Mouse (Mus musculus) monocyte, adult 2 months (primary cell): ENCODE measurements around the gene Spp1.

ENCODE experiments used
- DNase-seq, 2 experiments: peaks; one replicate each; pipeline ENCODE4 v3.0.0; 2022; ENCODE audit warnings: low spot score in 2 of 2, low read depth in 1 of 2

Gene Spp1

GRCm38 (mm10) chr5:104434835-104435301, at the start of gene Spp1:
Gene Spp1, plus strand, starts transcription at chr5:104435118.
- no peak for DNase-seq

GRCm38 (mm10) chr5:104385521-104385920, 49.4 kb upstream of the Spp1 start:
- no peak for DNase-seq

- no peak for DNase-seq
Measured at GRCm38 (mm10) chr5:104386908-104387307, 48.0 kb upstream of the Spp1 start.

- no peak for DNase-seq
Measured at GRCm38 (mm10) chr5:104390962-104391361, 44.0 kb upstream of the Spp1 start.

- no peak for DNase-seq
Measured at GRCm38 (mm10) chr5:104392784-104393183, 42.1 kb upstream of the Spp1 start.

- DNase-seq = no peak
Measured at GRCm38 (mm10) chr5:104396286-104396685, 38.6 kb upstream of the Spp1 start.

- DNase-seq = no peak
Measured at GRCm38 (mm10) chr5:104398001-104398400, 36.9 kb upstream of the Spp1 start.

GRCm38 (mm10) chr5:104399291-104399950, 35.5 kb upstream of the Spp1 start:
- DNase-seq = no peak

- no peak for DNase-seq
Measured at GRCm38 (mm10) chr5:104399970-104400369, 34.9 kb upstream of the Spp1 start.

- DNase-seq = no peak
Measured at GRCm38 (mm10) chr5:104402651-104403050, 32.3 kb upstream of the Spp1 start.

GRCm38 (mm10) chr5:104403351-104403750, 31.6 kb upstream of the Spp1 start:
- no peak for DNase-seq

GRCm38 (mm10) chr5:104404551-104404950, 30.4 kb upstream of the Spp1 start:
- DNase-seq = no peak

GRCm38 (mm10) chr5:104405051-104405450, 29.9 kb upstream of the Spp1 start:
- no peak for DNase-seq

- DNase-seq = no peak
Measured at GRCm38 (mm10) chr5:104406756-104407155, 28.2 kb upstream of the Spp1 start.

GRCm38 (mm10) chr5:104407541-104408231, 27.2 kb upstream of the Spp1 start:
- DNase-seq = no peak

- no peak for DNase-seq
Measured at GRCm38 (mm10) chr5:104408549-104408948, 26.4 kb upstream of the Spp1 start.

GRCm38 (mm10) chr5:104415999-104416398, 18.9 kb upstream of the Spp1 start:
- DNase-seq = no peak

GRCm38 (mm10) chr5:104417028-104417427, 17.9 kb upstream of the Spp1 start:
- DNase-seq = no peak

GRCm38 (mm10) chr5:104417721-104418120, 17.2 kb upstream of the Spp1 start:
- DNase-seq = no peak

- no peak for DNase-seq
Measured at GRCm38 (mm10) chr5:104422039-104422438, 12.9 kb upstream of the Spp1 start.

- no peak for DNase-seq
Measured at GRCm38 (mm10) chr5:104423861-104424260, 11.1 kb upstream of the Spp1 start.

GRCm38 (mm10) chr5:104425949-104426348, 9.0 kb upstream of the Spp1 start:
- DNase-seq = no peak

- no peak for DNase-seq
Measured at GRCm38 (mm10) chr5:104432886-104433285, 2.0 kb upstream of the Spp1 start.
